Mouse (Mus musculus) hindbrain, embryonic 12.5 days (tissue): ENCODE measurements around the gene Ergic3. TPM values are rescaled to one million over a fixed set of nuclear protein-coding genes. Genes with fewer than 3 reads are reported as not detected.

Source experiments
- ATAC-seq: fragments of 200-750 bp; cut with Nextera tagmentation; 2 replicates; pipeline ENCODE4 v1.8.0; 2017; ENCODE audit warnings: moderate TSS enrichment; ENCODE audit not compliant: low FRiP score
- H3K27ac ChIP-seq: fragments of 300-500 bp; sonication (generic); 2 replicates; pipeline ENCODE4 v1.5.1; 2016; ENCODE audit warnings: mild to moderate bottlenecking
- H3K27me3 ChIP-seq: fragments of 300-500 bp; sonication (generic); 2 replicates; pipeline ENCODE4 v1.6.1; 2016; ENCODE audit warnings: mild to moderate bottlenecking
- H3K36me3 ChIP-seq: fragments of 300-500 bp; sonication (generic); 2 replicates; pipeline ENCODE4 v1.6.1; 2016; ENCODE audit warnings: mild to moderate bottlenecking
- H3K4me1 ChIP-seq: fragments of 300-500 bp; sonication (generic); 2 replicates; pipeline ENCODE4 v1.6.1; 2016
- H3K4me2 ChIP-seq: fragments of 300-500 bp; sonication (generic); replicated peaks from 2 replicates; pipeline ENCODE4 v1.6.1; 2016; ENCODE audit warnings: mild to moderate bottlenecking
- H3K4me3 ChIP-seq: fragments of 300-500 bp; sonication (generic); 2 replicates; pipeline ENCODE4 v1.5.1; 2016; ENCODE audit warnings: mild to moderate bottlenecking
- H3K9ac ChIP-seq: fragments of 300-500 bp; sonication (generic); 2 replicates; pipeline ENCODE4 v1.6.1; 2016; ENCODE audit warnings: mild to moderate bottlenecking, moderate library complexity
- H3K9me3 ChIP-seq: fragments of 300-500 bp; sonication (generic); replicated peaks from 2 replicates; pipeline ENCODE4 v1.6.1; 2016; ENCODE audit warnings: mild to moderate bottlenecking
- WGBS: fragments of 180-500 bp; shearing (Covaris S2); methylation state at CpG from one replicate; pipeline ENCODE4 v1.1.7; 2016; 5-methylcytosine and 5-hydroxymethylcytosine counted together
- polyA plus RNA-seq: library from polyadenylated mRNA; unstranded; fragments of >200 nt; fragmentation: Nextera tagmentation; extraction: Ambion mirVana; gene quantifications from 2 replicates; pipeline ENCODE4 v1.2.1, GENCODE M21; 2016

The Ergic3 gene
- 230 and 257 TPM in 2 replicates for polyA plus RNA-seq

- H3K9ac ChIP-seq, result peak within 1 kb of the TSS; percentile 76
- H3K4me2 ChIP-seq, result peak within 1 kb of the TSS; percentile 73
- peaks cover 9% of the 10 kb centered on the region for H3K4me1 ChIP-seq
- peak; percentile 99 for ATAC-seq
- peak within 1 kb of the TSS; percentile 66 for H3K4me3 ChIP-seq
- H3K27ac ChIP-seq, result peak within 1 kb of the TSS; percentile 73
- H3K27me3 ChIP-seq, result no peaks in the 10 kb centered on the region
- no peaks in the 10 kb centered on the region; the same call in 1 of the 2 replicates for H3K9me3 ChIP-seq
- peaks cover 31% of the 10 kb centered on the region for H3K36me3 ChIP-seq
- WGBS, result under 1% methylated on average over 45 of the region's 45 CpGs
These were observed at the start of gene Ergic3, which contains the start of gene 6430550D23Rik for GRCm38 (mm10) chr2:156007888-156008532. Ergic3 (plus strand) TSS chr2:156008045. 6430550D23Rik (minus strand) TSS chr2:156007977.

GRCm38 (mm10) chr2:155959981-155960380 is 47.9 kb upstream of the Ergic3 start:
- 88% methylated on average over 5 of the region's 5 CpGs for WGBS
- Histone ChIP-seq H3K9ac (no peak overlapping the region), H3K4me1 (peaks cover 13% of the 10 kb centered on the region), H3K4me2 (no peak overlapping the region), H3K4me3 (no peak overlapping the region), H3K27me3 (no peaks in the 10 kb centered on the region), H3K27ac (no peak overlapping the region), H3K36me3 (peaks cover 16% of the 10 kb centered on the region), H3K9me3 (no peaks in the 10 kb centered on the region)
- no peak for ATAC-seq

GRCm38 (mm10) chr2:155961862-155962261 is 46.0 kb upstream of the Ergic3 start:
- H3K4me2 ChIP-seq, result no peak overlapping the region

GRCm38 (mm10) chr2:155962991-155963390 is 44.9 kb upstream of the Ergic3 start:
- Histone ChIP-seq H3K4me1 (peaks cover 5% of the 10 kb centered on the region; the same call in 1 of the 2 replicates), H3K36me3 (peaks cover 42% of the 10 kb centered on the region), H3K9ac (no peak overlapping the region), H3K27ac (no peak overlapping the region), H3K9me3 (no peaks in the 10 kb centered on the region), H3K27me3 (no peaks in the 10 kb centered on the region), H3K4me2 (no peak overlapping the region), H3K4me3 (no peak overlapping the region)
- WGBS, result 54% methylated on average over 1 of the region's 1 CpGs
- ATAC-seq, result no peak

More at GRCm38 (mm10) chr2:155961862-155962261, 46.0 kb upstream of the Ergic3 start:
- no peak for ATAC-seq
- 70% methylated on average over 10 of the region's 10 CpGs for WGBS
- Histone ChIP-seq H3K27me3 (no peaks in the 10 kb centered on the region), H3K4me1 (peaks cover 13% of the 10 kb centered on the region), H3K36me3 (peaks cover 31% of the 10 kb centered on the region), H3K4me3 (no peak overlapping the region), H3K9ac (no peak overlapping the region), H3K27ac (no peak overlapping the region), H3K9me3 (no peaks in the 10 kb centered on the region)

GRCm38 (mm10) chr2:155973348-155973747 is 34.5 kb upstream of the Ergic3 start:
- ATAC-seq, result no peak
- H3K36me3 ChIP-seq, result peaks cover 91% of the 10 kb centered on the region
- no peak overlapping the region for H3K4me3 ChIP-seq
- H3K9ac ChIP-seq, result no peak overlapping the region
- 86% methylated on average over 6 of the region's 6 CpGs for WGBS
- no peaks in the 10 kb centered on the region for H3K9me3 ChIP-seq
- no peaks in the 10 kb centered on the region for H3K4me1 ChIP-seq
- no peaks in the 10 kb centered on the region for H3K27me3 ChIP-seq
- H3K4me2 ChIP-seq, result no peak overlapping the region
- H3K27ac ChIP-seq, result no peak overlapping the region

GRCm38 (mm10) chr2:155974087-155974731 is 33.6 kb upstream of the Ergic3 start:
- Histone ChIP-seq H3K9ac (no peak overlapping the region), H3K36me3 (peaks cover 88% of the 10 kb centered on the region), H3K9me3 (no peaks in the 10 kb centered on the region), H3K27me3 (no peaks in the 10 kb centered on the region), H3K4me2 (no peak overlapping the region), H3K4me3 (no peak overlapping the region), H3K4me1 (no peaks in the 10 kb centered on the region), H3K27ac (no peak overlapping the region)
- no peak for ATAC-seq
- WGBS, result 83% methylated on average over 14 of the region's 14 CpGs

GRCm38 (mm10) chr2:155979328-155979991 is 28.4 kb upstream of the Ergic3 start:
- no peak for ATAC-seq
- Histone ChIP-seq H3K9me3 (no peaks in the 10 kb centered on the region), H3K27ac (no peak overlapping the region), H3K27me3 (no peaks in the 10 kb centered on the region), H3K4me3 (no peak overlapping the region), H3K4me2 (no peak overlapping the region), H3K4me1 (no peaks in the 10 kb centered on the region), H3K9ac (no peak overlapping the region), H3K36me3 (peaks cover 89% of the 10 kb centered on the region)
- 94% methylated on average over 5 of the region's 5 CpGs for WGBS

- Histone ChIP-seq H3K9me3 (no peaks in the 10 kb centered on the region), H3K27me3 (no peaks in the 10 kb centered on the region), H3K36me3 (peaks cover 96% of the 10 kb centered on the region), H3K4me1 (no peaks in the 10 kb centered on the region), H3K4me2 (no peak overlapping the region), H3K9ac (no peak overlapping the region), H3K4me3 (no peak overlapping the region), H3K27ac (no peak overlapping the region)
- WGBS, result 85% methylated on average over 7 of the region's 7 CpGs
- no peak for ATAC-seq
These were observed 22.1 kb upstream of the Ergic3 start for GRCm38 (mm10) chr2:155985776-155986175.

GRCm38 (mm10) chr2:155987131-155987530 is 20.7 kb upstream of the Ergic3 start:
- no peak overlapping the region for H3K9ac ChIP-seq
- WGBS, result 96% methylated on average over 6 of the region's 6 CpGs
- ATAC-seq, result no peak
- H3K27me3 ChIP-seq, result no peaks in the 10 kb centered on the region
- H3K4me2 ChIP-seq, result no peak overlapping the region
- H3K4me1 ChIP-seq, result no peaks in the 10 kb centered on the region
- H3K36me3 ChIP-seq, result peaks cover 97% of the 10 kb centered on the region
- no peak overlapping the region for H3K4me3 ChIP-seq
- no peaks in the 10 kb centered on the region for H3K9me3 ChIP-seq
- no peak overlapping the region for H3K27ac ChIP-seq

- Histone ChIP-seq H3K27me3 (no peaks in the 10 kb centered on the region), H3K4me1 (no peaks in the 10 kb centered on the region), H3K9ac (no peak overlapping the region), H3K27ac (no peak overlapping the region), H3K9me3 (no peaks in the 10 kb centered on the region), H3K36me3 (peaks cover 98% of the 10 kb centered on the region), H3K4me3 (no peak overlapping the region), H3K4me2 (no peak overlapping the region)
- 83% methylated on average over 4 of the region's 4 CpGs for WGBS
- ATAC-seq, result no peak
These were observed 18.8 kb upstream of the Ergic3 start for GRCm38 (mm10) chr2:155989085-155989484.

- ATAC-seq, result no peak
- Histone ChIP-seq H3K9me3 (no peaks in the 10 kb centered on the region), H3K4me2 (no peak overlapping the region), H3K9ac (no peak overlapping the region), H3K4me3 (no peak overlapping the region), H3K27ac (no peak overlapping the region), H3K36me3 (peaks cover 98% of the 10 kb centered on the region), H3K27me3 (no peaks in the 10 kb centered on the region), H3K4me1 (no peaks in the 10 kb centered on the region)
- WGBS, result 97% methylated on average over 10 of the region's 10 CpGs
These were observed 16.7 kb upstream of the Ergic3 start for GRCm38 (mm10) chr2:155991151-155991550.

GRCm38 (mm10) chr2:155991863-155992321 is 16.0 kb upstream of the Ergic3 start:
- Histone ChIP-seq H3K27ac (no peak overlapping the region), H3K4me2 (no peak overlapping the region), H3K4me3 (no peak overlapping the region), H3K9ac (peak overlapping the region; percentile 23; the same call in 1 of the 2 replicates), H3K4me1 (no peaks in the 10 kb centered on the region), H3K36me3 (peaks cover 96% of the 10 kb centered on the region), H3K27me3 (no peaks in the 10 kb centered on the region), H3K9me3 (no peaks in the 10 kb centered on the region)
- no peak for ATAC-seq
- 85% methylated on average over 14 of the region's 14 CpGs for WGBS
